Mouse (Mus musculus) gastrocnemius, adult 8-10 months (tissue): ENCODE data around the gene Umodl1. TPM values are rescaled to one million over a fixed set of nuclear protein-coding genes. Genes with fewer than 3 reads are reported as not detected.

Source experiments
- DNase-seq, 2 experiments: peaks; one replicate each; pipeline ENCODE4 v3.0.0; 2022; ENCODE audit warnings: low spot score in 2 of 2
- total RNA-seq, 4 experiments: library from RNA; stranded (reverse); gene quantifications; 2 replicates each; pipeline ENCODE4 v1.2.4; 2022

Gene Umodl1
- total RNA-seq, 4 experiments from 2014 or later = not detected

DNA sequence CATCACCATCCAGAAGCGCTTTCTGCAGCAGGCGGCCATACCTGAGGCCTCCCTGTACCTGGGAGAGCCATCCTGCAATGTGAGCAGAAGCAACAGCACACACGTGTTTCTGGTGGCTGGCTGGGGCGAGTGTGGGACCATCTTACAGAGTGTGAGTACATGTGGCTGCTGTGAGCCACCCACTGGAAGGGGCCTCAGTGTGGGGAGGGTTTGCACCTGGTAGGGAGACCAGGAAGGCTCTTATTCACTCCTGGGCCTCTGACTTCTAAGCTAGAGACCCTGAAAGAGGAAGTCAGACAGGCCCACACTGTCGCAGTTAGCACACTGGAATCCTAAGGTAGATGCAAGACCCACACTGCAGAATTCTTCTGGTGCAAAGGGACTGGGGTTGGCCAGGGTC lies 41.9 kb downstream of the Umodl1 start:
- no peak for DNase-seq

DNA sequence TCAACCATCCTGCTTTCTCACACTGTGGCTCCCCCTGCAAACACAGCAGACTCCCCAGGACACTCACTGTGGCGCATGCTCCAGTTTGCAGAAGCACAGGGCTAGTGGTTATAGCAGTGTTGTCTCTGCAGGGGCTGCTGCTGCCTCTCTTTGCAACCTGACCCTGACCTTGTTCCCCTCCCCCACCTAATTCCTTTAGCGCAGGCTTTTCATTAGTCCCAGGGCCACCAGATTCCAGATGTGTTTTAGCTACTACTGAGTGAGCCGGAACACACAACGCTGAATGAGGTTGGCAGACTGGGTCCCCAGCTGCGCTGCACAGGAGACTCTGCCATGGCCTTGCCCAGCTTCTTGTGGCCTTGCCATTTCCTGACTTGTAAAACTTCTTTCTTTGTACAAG lies 46.5 kb downstream of the Umodl1 start:
- DNase-seq = no peak

DNA sequence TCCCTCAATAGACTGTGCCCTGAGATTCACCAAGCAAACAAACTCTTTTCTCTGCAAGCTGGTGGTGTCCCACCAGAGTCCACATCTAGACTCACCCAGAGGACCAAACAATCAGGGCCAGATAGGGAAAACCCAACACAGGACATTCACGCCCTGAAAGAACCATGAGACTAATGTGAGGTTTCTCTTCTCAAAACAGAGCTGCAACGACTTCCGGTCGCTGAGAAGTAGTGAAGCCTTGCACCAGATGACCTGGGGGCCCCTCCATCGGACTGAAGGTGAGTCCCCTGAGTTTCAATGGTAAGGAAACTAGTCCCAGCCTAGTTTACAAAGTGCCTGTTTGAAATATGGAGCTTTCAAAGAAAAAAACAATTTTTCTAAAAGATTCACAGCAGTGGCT lies 48.2 kb downstream of the Umodl1 start:
- DNase-seq = no peak

DNA sequence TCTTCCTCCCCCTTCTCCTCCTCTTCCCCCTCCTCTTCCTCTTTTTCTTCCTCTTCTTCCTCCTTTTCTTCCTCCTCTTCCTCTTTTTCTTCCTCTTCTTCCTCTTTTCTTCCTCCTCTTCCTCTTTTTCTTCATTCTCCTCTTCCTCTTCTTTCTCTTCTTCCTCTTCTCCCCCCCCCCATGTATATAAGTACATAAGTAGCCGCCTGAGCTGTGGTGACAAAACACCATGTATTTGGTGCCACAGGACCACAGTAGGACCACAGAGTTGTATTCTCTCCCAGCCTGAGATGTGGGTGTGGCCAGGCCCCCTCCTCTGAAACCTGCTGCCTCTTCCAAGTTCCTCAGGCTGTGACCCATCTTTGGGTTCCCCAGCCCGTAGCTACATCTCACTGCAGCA lies 50.8 kb downstream of the Umodl1 start:
- no peak for DNase-seq

DNA sequence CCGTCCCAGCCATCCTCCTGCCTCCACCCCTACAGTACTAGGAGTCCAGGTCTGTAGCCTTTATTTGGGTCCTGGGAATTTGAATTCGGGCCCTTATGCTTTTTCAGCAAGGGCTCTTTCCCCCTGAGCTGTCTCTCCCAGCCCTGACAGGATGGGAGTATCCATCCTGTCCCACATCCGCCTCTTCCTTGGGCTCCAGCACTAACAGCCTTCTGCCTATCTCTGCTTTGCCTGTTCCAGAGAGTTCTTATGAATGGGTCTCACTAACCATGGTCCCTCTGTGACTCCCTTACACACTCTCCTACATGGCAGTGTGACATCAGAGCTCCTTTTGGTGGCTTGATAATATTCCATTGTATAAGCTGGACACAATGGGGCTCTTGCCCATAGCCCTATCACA lies 52.9 kb downstream of the Umodl1 start:
- DNase-seq = no peak

DNA sequence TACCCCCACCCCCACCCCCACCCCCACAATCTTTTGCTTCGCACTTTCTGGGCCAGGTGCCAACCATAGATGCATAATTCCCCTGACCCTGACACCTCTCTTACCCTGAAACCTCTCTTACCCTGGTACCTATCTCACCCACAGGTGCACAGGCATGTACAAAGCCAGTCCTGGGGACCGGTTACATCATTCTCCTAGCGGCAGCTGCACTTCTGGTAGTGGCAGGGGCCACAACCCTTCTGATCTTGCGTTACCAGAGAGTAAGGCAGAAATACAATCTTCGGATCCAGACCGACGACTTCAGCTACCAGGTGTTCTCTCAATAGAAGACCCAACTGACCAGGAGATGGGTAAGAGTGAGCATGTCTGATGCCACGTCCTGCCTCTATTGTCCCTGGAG lies 54.0 kb downstream of the Umodl1 start:
- DNase-seq = no peak

DNA sequence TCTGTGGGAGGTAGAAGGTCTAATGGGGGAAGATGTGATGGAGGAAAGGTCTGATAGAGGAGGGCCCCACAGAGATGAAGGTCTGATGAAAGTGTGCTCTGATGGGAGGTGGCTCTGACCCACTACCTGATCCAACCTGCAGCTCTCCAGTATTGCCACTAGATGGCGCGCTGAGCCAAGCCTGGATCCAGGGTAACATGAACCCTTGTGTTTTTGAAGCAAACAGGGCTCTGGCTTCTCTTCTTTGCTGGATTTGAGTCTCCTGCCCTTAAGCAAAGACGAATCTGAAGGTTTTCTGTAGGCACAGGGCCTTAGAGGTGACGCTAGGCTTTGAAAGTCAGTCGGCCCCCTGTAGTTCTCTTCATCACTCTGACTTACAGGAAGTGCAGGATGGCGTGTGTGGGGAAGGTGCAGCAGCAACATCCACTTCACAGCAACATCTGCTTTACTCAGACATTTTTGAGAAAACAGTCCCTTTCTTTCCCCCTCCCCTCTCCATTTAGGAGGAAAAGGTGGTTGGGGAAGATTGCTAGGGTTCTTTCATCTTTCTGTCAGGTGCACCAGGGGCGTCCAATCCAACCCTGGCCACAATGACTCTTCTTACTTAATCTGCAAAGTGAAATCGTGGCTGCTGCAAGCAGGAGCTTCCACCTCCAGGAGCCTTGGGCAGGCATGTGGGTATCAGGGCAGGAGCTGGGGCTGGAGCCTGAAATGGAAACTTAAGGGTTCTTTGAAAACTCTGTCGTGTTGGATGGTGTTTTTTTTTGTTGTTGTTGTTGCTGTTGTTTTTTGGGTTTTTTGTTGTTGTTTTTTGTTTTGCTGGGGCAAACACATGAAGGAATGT lies 57.3 kb downstream of the Umodl1 start:
- DNase-seq = no peak

DNA sequence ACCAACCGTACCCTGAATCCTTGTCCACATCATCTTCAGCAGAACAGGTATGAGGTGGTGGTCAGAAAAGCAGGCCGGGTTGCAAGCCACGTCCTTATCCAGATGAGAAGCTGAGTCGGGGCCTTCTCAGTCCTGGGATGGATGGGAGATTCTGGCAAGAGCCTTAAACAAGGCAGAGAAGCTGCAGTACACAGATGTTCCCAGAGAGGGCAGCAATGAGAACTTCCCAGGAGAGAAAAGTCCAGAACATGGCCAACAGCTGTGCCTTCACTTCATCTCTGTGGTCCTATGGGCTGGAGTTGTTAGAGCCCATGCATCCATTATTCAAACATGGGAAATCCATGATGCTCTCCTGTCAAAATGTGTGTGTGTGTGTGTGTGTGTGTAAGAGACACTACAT lies 63.8 kb downstream of the Umodl1 start:
- DNase-seq = peak in 1 of 2 experiments; percentile 14

DNA sequence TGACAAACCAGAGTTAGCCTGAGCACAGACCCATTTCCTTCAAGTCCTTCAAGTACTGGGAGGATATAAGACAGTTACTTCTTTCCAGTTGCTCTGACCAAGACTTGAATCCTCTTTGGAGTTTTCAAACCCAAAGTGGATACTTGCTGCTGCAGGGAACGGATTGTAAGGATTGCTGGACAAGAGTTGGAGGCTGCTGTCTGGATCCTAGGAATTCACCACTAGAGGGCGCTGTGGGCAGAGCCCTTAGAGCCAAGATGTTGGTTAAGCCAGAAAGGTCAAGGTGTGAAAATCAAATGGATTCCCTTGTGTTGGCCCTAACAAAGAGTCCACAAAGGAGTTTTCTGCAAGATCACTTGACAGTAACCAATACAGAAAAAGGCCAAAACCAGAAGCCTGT lies 65.1 kb downstream of the Umodl1 start:
- DNase-seq = peak; percentile 13 to 19

DNA sequence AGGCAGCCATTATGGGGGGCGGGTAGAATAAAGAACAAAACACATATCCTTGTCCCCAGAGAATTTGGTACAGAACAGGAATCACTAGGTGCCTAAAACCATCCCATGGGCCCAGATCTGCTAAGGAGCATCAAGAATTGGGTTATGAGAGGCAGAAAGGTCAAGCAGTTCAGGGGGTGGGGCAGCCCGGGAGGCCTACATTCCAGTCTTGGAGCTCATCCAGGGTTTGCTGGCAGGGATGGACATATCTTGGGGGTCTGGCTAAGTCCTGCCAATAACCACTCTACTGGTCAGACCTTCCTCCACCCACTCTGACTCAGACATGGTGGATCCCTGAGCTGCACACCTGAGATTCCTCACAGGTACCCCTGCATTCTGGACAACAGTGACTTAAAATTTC lies 65.6 kb downstream of the Umodl1 start:
- DNase-seq = no peak

DNA sequence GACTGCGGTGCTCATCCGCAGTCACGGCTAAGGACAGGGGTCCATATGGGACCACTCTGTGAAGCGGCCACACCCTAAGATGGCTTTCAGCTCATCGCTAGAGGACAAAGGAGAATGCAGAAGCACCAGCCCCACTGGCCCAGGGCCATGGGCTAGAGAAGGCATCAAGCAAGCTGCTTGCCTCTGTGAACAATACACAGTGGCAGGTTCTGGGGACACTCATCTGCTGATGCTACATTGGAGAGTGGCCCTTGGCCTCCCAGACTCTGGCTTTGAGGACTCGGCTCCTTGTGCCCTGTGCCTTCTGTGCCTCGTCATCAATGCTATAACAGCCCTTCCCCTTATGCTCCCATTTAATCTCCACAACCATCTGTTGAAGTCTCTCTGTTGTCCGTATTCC lies 66.8 kb downstream of the Umodl1 start:
- no peak for DNase-seq

DNA sequence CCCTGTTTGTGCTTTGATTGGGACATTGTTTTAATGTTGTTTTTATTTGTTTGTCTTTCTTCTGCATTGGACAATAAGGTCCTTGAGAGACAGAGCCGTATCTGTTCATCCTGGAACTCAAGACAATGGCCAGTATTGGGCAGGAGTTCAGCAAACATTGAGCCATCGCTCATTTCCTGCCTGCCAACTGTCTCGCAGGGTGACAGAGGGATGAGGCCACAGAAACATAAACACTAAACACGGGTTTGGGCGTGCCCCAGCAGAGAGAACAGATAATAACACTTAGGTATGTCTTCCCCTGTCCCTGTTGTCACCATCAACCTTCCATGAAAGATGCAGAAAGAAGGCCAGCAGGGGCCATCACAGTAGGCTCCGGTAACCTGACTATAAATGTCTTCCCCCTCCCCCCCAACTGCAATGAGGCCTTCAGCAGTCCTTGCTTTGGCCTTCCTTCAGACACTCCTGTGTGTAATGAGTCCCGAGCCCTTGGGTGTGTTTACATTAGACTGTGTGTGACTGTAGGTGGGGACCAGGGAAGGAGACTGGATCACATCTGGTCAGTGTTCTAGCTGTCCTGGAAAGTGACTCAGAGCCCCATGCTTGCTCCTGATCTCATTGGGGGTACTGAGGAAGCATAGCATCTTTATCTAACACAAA lies 69.8 kb downstream of the Umodl1 start:
- no peak for DNase-seq

DNA sequence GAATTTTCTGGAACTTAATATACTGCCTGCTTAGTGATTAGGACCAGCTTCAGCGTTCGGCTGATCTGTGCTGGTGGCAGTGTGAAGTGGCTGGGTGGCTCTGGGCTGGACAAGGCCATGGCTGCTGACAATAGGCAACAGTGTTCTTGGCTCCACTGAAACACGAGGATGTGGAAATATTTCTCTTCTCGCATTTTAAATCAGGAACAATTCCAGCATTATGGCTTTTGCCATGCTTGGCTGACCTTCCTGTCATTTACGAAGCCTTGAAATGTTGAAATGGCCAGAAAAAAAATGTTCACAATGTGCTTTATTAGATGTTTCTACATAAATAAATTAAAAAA lies 70.3 kb downstream of the Umodl1 start:
- no peak for DNase-seq

DNA sequence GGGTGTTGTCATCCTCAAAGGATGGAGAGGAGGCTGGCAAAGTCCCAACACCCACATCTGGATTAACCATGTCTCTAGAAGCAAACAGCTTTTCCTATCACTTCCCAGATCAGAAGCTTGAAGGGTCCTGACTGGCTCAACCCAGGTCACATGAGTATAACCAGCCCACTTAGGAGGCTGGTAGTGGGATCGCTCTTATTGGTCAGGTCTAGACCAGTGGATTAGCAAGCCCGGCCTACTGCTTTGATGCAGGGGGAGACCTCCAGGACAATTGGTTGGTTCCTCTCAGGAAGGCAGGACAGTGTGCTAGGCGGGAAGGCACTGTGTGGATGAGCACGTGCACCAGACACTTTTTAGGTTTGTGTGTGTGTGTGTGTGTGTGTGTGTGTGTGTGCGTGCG lies 72.5 kb downstream of the Umodl1 start:
- no peak for DNase-seq

DNA sequence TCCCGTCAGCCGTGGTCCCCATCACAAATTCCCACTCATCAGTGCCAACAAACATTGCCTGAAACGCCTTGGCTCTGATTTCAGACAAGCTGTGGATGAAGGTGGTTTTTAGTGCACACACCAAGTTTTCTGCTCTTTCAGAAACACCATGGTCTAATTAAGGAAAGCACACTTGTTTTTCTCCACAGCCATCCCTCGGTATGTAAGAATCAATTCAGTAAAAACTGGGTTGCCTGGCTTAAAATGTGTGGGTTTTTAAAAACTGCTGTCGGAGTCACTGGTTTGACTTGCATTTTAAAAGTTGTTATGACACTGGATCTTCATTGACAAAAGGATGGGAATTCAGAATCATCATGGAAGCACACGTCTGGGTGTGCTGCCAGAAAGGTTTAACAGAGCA lies 73.3 kb downstream of the Umodl1 start:
- DNase-seq = no peak

DNA sequence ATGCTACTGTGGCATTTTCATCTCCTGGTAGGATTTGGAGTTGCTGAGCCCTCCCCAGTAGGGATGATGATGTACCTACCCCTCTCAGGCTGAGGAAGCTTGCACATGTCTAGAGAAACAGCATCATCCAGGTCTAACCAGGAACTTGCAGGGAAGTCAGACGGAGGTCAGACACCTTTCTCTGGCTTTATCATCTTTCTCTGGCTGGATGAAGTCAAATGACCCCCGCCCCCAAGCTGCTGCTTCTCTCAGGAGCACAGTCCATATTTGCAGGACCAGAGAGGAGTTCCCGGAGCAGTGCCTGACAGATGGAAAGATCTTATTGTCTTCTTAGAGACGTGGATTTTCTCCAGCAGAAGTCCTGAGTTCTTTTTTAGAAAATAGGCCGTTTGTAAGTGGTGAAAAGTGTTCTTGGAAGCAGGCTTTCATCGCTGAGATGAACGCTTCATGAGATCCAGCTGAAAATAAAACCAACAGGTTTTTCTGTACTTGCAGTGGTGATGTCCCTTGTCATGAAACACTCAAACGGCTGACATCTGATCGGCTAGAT lies 74.5 kb downstream of the Umodl1 start:
- no peak for DNase-seq

DNA sequence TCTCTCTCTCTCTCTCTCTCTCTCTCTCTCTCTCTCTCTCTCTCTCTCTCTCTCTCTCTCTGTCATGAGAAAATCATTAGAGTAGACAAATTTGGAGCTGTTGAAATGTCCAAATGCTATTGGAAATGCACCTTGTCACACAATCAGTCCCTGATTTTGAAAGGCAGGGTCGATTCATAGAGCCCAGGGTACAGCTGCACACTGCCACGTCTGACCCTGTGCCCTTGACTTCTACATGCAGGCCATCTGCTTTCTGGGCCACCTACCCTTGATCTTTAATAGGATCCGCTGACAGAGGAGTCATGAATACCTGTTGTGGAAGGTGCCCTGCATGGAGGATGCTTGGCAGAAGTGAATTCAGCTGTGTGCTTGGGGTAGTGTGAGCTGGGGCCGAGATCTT lies 75.0 kb downstream of the Umodl1 start:
- no peak for DNase-seq

DNA sequence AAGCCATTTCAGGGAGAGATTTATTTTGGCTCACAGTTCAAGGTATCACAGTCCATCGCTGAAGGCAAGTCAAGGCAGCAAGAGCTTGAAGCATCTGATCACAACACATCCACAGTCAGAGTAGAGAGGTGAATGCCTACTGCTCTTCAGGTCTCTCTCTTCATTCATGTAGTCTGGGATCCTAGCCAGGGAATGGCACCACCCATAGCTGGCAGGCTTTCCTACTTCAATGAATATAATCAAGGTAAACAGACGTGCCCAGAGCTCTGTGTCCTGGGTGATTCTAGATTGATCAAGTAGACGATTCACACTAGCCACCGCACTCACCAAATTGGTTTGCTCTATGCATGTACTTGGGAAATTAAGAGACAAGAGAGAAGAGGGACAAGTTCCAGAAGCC lies 77.9 kb downstream of the Umodl1 start:
- DNase-seq = no peak

DNA sequence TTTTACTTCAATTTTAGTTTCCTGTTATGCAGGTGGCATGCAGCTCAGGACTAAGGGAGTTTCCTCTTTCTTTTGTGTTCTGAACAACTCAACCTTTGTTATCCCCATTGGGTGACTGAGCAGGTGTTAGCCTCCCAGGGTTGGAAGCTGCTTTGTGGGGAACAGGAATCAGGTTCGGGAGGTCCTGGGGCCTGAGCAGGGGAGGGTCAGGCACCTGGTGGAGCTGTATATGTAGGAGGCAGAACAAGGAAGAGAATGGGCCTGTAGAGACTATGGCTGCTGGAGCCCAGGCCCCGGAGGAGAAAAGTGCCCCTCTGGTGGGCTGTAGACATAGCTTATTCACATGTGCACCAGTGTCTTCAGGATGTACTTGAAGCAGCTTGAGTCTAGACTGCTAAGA lies 78.8 kb downstream of the Umodl1 start:
- no peak for DNase-seq

DNA sequence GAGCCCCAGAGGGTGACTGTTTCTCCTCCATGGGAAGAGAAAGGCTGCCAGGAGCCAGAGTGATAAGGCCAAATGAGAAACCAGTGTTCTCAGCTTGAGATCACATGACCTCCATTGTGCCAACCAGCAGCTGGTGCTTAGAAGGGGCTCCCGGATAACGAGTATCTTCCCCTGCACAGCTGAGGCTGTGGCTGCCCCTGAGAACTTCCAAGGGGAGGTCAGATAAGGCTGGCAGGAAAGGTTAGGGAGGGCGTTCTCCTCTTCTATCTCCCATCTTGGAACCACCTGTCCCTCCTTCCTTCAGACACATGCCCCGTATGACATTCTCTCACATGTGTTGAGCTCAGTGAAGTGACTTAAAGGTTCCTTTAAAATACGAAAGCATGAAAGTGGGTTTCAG lies 79.7 kb downstream of the Umodl1 start:
- no peak for DNase-seq

DNA sequence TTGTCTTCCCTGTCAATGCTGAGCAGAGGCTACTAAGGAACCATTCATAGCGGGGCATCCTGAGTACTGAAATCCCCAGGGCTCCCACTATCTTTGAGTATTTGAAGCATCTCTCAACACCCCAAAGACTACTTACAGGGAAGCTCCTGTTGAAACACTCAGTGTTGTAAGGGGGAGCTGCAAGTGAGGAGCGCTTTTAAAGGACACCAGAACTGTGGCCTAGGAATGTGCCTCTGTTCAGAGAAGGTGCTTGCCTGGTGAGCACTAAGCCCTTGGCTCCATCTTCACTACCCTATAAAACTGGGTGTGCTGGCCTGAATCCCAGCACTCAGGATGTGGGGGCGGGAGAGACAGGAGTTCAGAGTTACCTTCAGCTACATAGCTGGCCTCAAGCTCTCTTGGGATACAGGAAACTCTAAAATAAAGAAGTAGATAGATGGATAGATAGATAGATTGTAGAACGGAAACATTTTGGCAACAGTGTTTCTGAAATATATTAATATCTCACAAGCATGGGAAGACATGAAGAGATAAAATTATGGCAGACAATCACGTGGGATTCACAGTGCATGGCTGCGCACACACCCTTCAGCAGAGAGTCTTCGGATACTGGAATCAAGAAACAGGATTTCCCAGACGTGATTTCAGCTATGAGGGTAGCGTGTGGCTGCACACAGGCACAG lies 80.4 kb downstream of the Umodl1 start:
- DNase-seq = no peak

DNA sequence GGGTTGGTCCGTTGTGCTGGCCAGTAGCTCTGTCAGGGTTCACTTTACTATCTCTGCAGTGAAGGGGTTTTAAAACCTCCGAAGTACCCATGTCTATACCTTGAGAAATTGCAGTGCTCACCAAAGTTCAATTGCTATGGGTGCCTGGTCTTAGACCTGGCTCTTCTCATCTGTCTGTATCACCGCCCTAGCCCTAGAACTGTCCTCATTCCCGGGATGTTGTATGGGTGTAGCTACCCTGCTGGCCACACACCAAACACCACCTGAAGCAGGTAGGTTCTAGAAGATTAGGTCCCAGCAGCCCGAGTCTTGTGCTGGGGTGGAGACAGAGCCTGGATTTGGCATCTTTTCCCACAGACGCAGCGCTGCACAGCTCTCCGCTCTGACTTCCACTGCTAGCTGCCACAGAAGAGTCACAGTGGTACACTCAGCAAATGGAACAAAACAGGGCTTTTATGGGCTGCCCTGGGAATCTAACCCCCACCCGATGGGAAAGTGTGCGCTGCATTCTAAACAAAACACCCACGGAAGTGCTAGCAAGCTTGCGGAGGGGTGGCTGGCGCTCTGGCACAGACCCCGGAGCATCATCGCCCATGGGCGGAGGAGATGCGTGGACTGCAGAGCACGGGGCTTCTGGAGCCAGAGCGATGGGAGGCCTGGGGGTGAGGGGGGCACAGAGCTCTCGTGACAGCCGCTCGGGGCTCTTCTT lies 81.9 kb downstream of the Umodl1 start:
- no peak for DNase-seq
